Comparison of ENCODE assay signal across 8 mouse cellular contexts in the genomic region with DNA sequence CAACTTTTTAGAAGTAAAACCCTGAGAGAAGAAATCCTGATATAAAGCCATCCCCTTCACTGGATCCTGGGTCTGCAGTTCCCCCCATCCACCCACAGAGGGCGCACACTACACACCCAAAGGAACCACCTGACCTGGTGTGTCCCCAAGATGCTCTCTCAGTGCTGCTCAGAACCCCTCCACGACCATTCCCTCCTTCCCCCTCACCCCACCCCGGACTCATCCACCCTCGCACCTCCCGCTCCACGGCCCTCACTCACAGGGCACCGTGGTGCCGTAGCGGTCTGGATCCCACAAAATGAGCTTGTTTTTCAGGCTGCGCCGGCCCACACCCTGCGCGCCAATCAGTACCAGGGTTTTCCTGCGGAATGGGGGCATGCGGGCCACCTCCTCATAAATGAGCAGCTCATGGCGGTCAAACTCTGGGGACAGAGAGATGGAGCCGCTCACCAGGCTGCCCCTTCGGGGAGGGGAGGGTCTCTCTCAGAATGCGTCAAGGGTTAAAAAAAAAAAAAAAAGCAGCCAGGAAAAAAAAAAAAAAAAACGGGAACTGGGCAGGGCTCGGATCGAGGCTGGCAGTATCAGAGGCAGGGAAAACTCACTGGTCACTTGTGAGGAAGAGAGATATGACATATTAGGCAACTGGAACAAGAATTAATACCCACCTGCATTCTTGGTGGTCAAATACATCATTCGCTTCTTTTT. TPM values are rescaled to one million over a fixed set of nuclear protein-coding genes. Genes with fewer than 3 reads are reported as not detected.
DNase-seq lines count a peak whose midpoint lies in the region; ATAC-seq and TF ChIP-seq lines count a peak whose summit lies in the region.

No protein-coding gene starts in this region.

- 3% methylated on average over 23 of the region's 23 CpGs for WGBS in macrophage (ENCODE audit: missing documents)

- intact Hi-C loops in left cerebral cortex, adult 2 months (cut with DNase I) = loop anchor here (1.0 kb wide), 2 partner anchors 27 to 77 kb away; partner anchors contain the start of gene Mpp2

- peak; percentile 87 for ATAC-seq in common myeloid progenitor, adult 5-6 weeks (replicated peaks; ENCODE audit: low read depth, poor library complexity, severe bottlenecking)

- DNase-seq in T-cell, adult 2 months (ENCODE audit: low spot score) = peak; percentile 51
- DNase-seq in gastrocnemius, adult 8-10 months (ENCODE audit: low spot score in 2 of 2) = peak; percentile 57 to 60
- DNase-seq in hindlimb bud, embryonic 11.5 days (ENCODE audit: extremely low spot score, low read depth, low spot score) = peak; percentile 50
- peak; percentile 76 to 80 for DNase-seq in left cerebral cortex, adult 2 months (ENCODE audit: extremely low spot score in 1 of 2, low spot score in 2 of 2)
- DNase-seq in right cerebral cortex, adult 18-20 months = peak; percentile 79
- peak; percentile 73 for DNase-seq in urinary bladder, postnatal 14 days (ENCODE audit: low spot score)

- H3K36me3 ChIP-seq in macrophage (ENCODE audit: inconsistent target) = no peaks in the 10 kb centered on the region

- peak; percentile 98 for TF ChIP-seq CTCF in left cerebral cortex, adult 2 months (IDR thresholded peaks at IDR 0.05)

- H3K79me2 ChIP-seq in macrophage (ENCODE audit: inconsistent target) = no peaks in the 10 kb centered on the region

- no peak overlapping the region for H3K4me3 ChIP-seq in left cerebral cortex, adult 2 months
- H3K4me3 ChIP-seq in macrophage (ENCODE audit: inconsistent target) = peak overlapping the region; percentile 5; the same call in 1 of the 2 replicates

- no peak overlapping the region for H3K27ac ChIP-seq in left cerebral cortex, adult 2 months
- no peak overlapping the region for H3K27ac ChIP-seq in macrophage

RNA-seq across cellular contexts. Expression of gene Cd300lg, which starts 20.1 kb away (rescaled TPM):
- 0.10 and 0.78 TPM in 2 replicates for total RNA-seq in common myeloid progenitor, adult 5-6 weeks (2017)
- total RNA-seq in gastrocnemius, adult 8-10 months (2022) = 10 to 100 TPM; 12.9 to 17.6 (median 15.0) TPM
- total RNA-seq in left cerebral cortex, adult 2 months (2021) = not detected
- total RNA-seq in macrophage (2018; cell fraction: chromatin; rRNA removed) = not detected
- under 1 TPM in 18 of 26 experiments, not detected in 8; 0.04 to 0.53 (median 0.23) TPM for total RNA-seq in macrophage (2018; cell fraction: cytosol; rRNA removed)
- total RNA-seq in macrophage (2018; cell fraction: nucleus; rRNA removed) = under 1 TPM in 6 of 26 experiments, not detected in 20; 0.20 to 0.64 (median 0.38) TPM
- 0.19 to 0.50 TPM (median 0.22 TPM) in 3 replicates for polyA plus RNA-seq in macrophage (2018)

RNA-seq across cellular contexts. Expression of gene Mpp2, which starts 26.9 kb away (rescaled TPM):
- 0.50 and 0.58 TPM in 2 replicates for total RNA-seq in common myeloid progenitor, adult 5-6 weeks (2017)
- 1 to 10 TPM in 1 of 4 experiments, under 1 TPM in 3; 0.27 to 1.1 (median 0.57) TPM for total RNA-seq in gastrocnemius, adult 8-10 months (2022)
- total RNA-seq in left cerebral cortex, adult 2 months (2021) = 100 to 1,000 TPM; 146 to 157 TPM
- under 1 TPM in 1 of 26 experiments, not detected in 25; 0.35 TPM for total RNA-seq in macrophage (2018; cell fraction: chromatin; rRNA removed)
- total RNA-seq in macrophage (2018; cell fraction: cytosol; rRNA removed) = under 1 TPM in 9 of 26 experiments, not detected in 17; 0.03 to 0.27 (median 0.04) TPM
- total RNA-seq in macrophage (2018; cell fraction: nucleus; rRNA removed) = 1 to 10 TPM in 1 of 26 experiments, under 1 TPM in 1, not detected in 24; 0.17 to 1.2 TPM
- polyA plus RNA-seq in macrophage (2018) = not detected in 3 replicates

RNA-seq across cellular contexts. Expression of gene Mpp3, which starts 33.1 kb away (rescaled TPM):
- total RNA-seq in common myeloid progenitor, adult 5-6 weeks (2017) = not detected in 2 replicates
- total RNA-seq in gastrocnemius, adult 8-10 months (2022) = 10 to 100 TPM; 12.9 to 17.9 (median 15.7) TPM
- 10 to 100 TPM; 94.6 to 98.8 TPM for total RNA-seq in left cerebral cortex, adult 2 months (2021)
- total RNA-seq in macrophage (2018; cell fraction: chromatin; rRNA removed) = not detected
- not detected for total RNA-seq in macrophage (2018; cell fraction: cytosol; rRNA removed)
- total RNA-seq in macrophage (2018; cell fraction: nucleus; rRNA removed) = under 1 TPM in 1 of 26 experiments, not detected in 25; 0.30 TPM
- not detected in 3 replicates for polyA plus RNA-seq in macrophage (2018)

RNA-seq across cellular contexts. Expression of gene Ppy, which starts 39.7 kb away (rescaled TPM):
- total RNA-seq in common myeloid progenitor, adult 5-6 weeks (2017) = not detected in 2 replicates
- not detected for total RNA-seq in gastrocnemius, adult 8-10 months (2022)
- total RNA-seq in left cerebral cortex, adult 2 months (2021) = not detected
- not detected for total RNA-seq in macrophage (2018; cell fraction: chromatin; rRNA removed)
- total RNA-seq in macrophage (2018; cell fraction: cytosol; rRNA removed) = not detected
- total RNA-seq in macrophage (2018; cell fraction: nucleus; rRNA removed) = not detected
- polyA plus RNA-seq in macrophage (2018) = not detected in 3 replicates

RNA-seq across cellular contexts. Expression of gene Pyy, which starts 46.2 kb away (rescaled TPM):
- not detected in 2 replicates for total RNA-seq in common myeloid progenitor, adult 5-6 weeks (2017)
- not detected for total RNA-seq in gastrocnemius, adult 8-10 months (2022)
- not detected for total RNA-seq in left cerebral cortex, adult 2 months (2021)
- total RNA-seq in macrophage (2018; cell fraction: chromatin; rRNA removed) = not detected
- total RNA-seq in macrophage (2018; cell fraction: cytosol; rRNA removed) = not detected
- total RNA-seq in macrophage (2018; cell fraction: nucleus; rRNA removed) = not detected
- polyA plus RNA-seq in macrophage (2018) = not detected in 3 replicates

Comparison
In these comparisons a context has a peak if more than half of its experiments do, and no peak if none do; other contexts are left out.
1. RNA of gene Mpp2, which starts 26.9 kb away (total RNA-seq): 146 to 157 TPM in left cerebral cortex, adult 2 months; 0.27 to 1.1 TPM in gastrocnemius, adult 8-10 months and 0.50 to 0.58 TPM in common myeloid progenitor, adult 5-6 weeks; every median in the first group is over 10 times any median in the second.
2. RNA of gene Mpp3, which starts 33.1 kb away (total RNA-seq): 94.6 to 98.8 TPM in left cerebral cortex, adult 2 months and 12.9 to 17.9 TPM in gastrocnemius, adult 8-10 months; not detected in common myeloid progenitor, adult 5-6 weeks; every median in the first group is over 10 times any median in the second.
3. Peak in every context shown above with its lines, with median percentiles within 50 percentile points of each other: DNase-seq.